Mouse (Mus musculus) adrenal gland, adult (tissue): ENCODE data around the gene Lpp.
A peak's percentile ranks its signal among the peaks of the same experiment; 100 is the strongest.

Source experiments
- DNase-seq, 2 experiments: peaks; one replicate each; pipeline ENCODE4 v3.0.0; 2022 to 2023; ENCODE audit warnings: low spot score in 1 of 2; ENCODE audit not compliant: inconsistent age in 2 of 2

Lpp gene

GRCm38 (mm10) chr16:24536261-24536660 lies 143.0 kb downstream of the Lpp start:
- no peak for DNase-seq

- DNase-seq = no peak
Observed at GRCm38 (mm10) chr16:24539003-24539402, 145.7 kb downstream of the Lpp start.

- DNase-seq = no peak
Observed at GRCm38 (mm10) chr16:24542864-24543263, 149.6 kb downstream of the Lpp start.

GRCm38 (mm10) chr16:24545366-24545765 lies 152.1 kb downstream of the Lpp start:
- DNase-seq = no peak

GRCm38 (mm10) chr16:24558458-24558857 lies 165.2 kb downstream of the Lpp start:
- peak in 1 of 2 experiments; percentile 65 for DNase-seq

- peak in 1 of 2 experiments; percentile 57 for DNase-seq
Observed at GRCm38 (mm10) chr16:24559811-24560210, 166.5 kb downstream of the Lpp start.

GRCm38 (mm10) chr16:24560998-24561397 lies 167.7 kb downstream of the Lpp start:
- DNase-seq = no peak

- no peak for DNase-seq
Observed at GRCm38 (mm10) chr16:24561602-24562001, 168.3 kb downstream of the Lpp start.

- no peak for DNase-seq
Observed at GRCm38 (mm10) chr16:24565311-24565710, 172.0 kb downstream of the Lpp start.

- DNase-seq = no peak
Observed at GRCm38 (mm10) chr16:24566277-24566676, 173.0 kb downstream of the Lpp start.

- DNase-seq = no peak
Observed at GRCm38 (mm10) chr16:24567562-24567961, 174.3 kb downstream of the Lpp start.

GRCm38 (mm10) chr16:24568061-24568460 lies 174.8 kb downstream of the Lpp start:
- DNase-seq = peak; percentile 48 to 82

- DNase-seq = peak in 1 of 2 experiments; percentile 51
Observed at GRCm38 (mm10) chr16:24569681-24570080, 176.4 kb downstream of the Lpp start.

GRCm38 (mm10) chr16:24576999-24577398 lies 183.7 kb downstream of the Lpp start:
- no peak for DNase-seq

GRCm38 (mm10) chr16:24577798-24578197 lies 184.5 kb downstream of the Lpp start:
- no peak for DNase-seq

GRCm38 (mm10) chr16:24582847-24583246 lies 189.5 kb downstream of the Lpp start:
- peak in 1 of 2 experiments; percentile 56 for DNase-seq

- DNase-seq = no peak
Observed at GRCm38 (mm10) chr16:24593535-24593934, 200.2 kb downstream of the Lpp start.

GRCm38 (mm10) chr16:24594508-24594907 lies 201.2 kb downstream of the Lpp start:
- no peak for DNase-seq

- DNase-seq = no peak
Observed at GRCm38 (mm10) chr16:24595493-24595892, 202.2 kb downstream of the Lpp start.

- peak in 1 of 2 experiments; percentile 59 for DNase-seq
Observed at GRCm38 (mm10) chr16:24598567-24598966, 205.3 kb downstream of the Lpp start.

GRCm38 (mm10) chr16:24599766-24600165 lies 206.5 kb downstream of the Lpp start:
- DNase-seq = no peak

GRCm38 (mm10) chr16:24600260-24600948 lies 207.1 kb downstream of the Lpp start:
- no peak for DNase-seq

GRCm38 (mm10) chr16:24603342-24603741 lies 210.0 kb downstream of the Lpp start:
- no peak for DNase-seq
